Mouse (Mus musculus): ENCODE measurements around the gene Plekhm2.

Gene Plekhm2

GRCm38 (mm10) chr4:141659739-141660138, 5.0 kb downstream of the Plekhm2 start:
- peak; percentile 47 for DNase-seq

- no peak for DNase-seq
Observed at GRCm38 (mm10) chr4:141658846-141659484, 5.7 kb downstream of the Plekhm2 start.

DNA sequence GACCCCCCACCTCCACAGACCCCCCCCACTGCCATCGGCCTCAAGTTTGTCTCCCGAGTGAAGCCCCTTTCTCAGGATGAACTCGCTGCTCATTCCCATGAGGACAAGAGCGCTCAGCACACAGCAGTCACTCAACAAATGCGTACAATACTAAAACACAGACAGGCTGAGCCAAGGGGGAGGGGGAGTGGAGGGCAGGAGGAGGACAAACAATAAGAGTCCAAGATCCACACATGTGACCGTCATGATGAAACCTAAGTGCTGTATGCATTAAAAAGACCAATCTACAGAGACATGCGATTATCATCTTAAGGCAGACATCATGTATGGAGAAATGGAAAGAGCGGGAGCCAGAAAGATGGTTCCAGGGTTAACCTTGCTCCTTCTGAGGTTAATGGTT, 7.8 kb downstream of the Plekhm2 start:
- no peak for DNase-seq

GRCm38 (mm10) chr4:141655908-141656608, 8.6 kb downstream of the Plekhm2 start:
- no peak for DNase-seq

DNA sequence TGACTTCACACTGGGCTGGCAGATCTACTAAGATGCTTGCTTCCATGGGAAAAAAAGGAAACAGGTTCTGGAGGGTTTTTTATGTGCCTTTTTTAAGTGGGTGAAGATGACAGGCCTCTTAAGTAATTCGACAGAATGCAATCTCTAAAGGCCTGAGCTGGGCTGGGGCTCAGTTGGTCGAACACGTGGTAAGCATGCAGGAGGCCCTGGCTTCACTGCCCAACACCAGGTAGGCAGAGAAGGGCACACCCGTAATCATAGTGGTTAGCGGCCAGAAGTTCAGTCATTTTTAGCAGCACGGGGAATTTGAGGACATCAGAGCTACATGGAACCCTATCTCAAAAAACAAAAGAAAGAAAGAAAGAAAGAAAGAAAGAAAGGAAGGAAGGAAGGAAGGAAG, 10.2 kb downstream of the Plekhm2 start:
- DNase-seq = no peak

DNA sequence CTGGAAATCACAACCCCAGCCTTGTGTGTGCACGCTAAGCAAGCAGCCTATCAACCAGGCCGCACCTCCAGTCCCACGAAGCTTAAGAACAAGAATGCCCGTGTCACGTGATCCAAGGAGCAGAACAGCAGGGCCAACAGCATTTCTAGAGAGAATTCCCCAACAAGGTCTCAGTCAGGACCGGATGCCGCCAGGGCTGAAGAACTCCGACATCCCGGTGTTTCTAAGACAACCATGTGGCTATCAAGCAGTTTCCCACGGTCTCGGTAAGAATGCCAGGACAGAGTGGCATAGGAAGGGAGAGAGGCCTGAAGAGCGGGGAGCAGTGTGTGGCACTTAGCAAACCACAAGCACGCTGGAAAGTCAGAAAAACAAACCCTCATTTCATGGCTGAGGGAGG, 10.9 kb downstream of the Plekhm2 start:
- DNase-seq = no peak

DNA sequence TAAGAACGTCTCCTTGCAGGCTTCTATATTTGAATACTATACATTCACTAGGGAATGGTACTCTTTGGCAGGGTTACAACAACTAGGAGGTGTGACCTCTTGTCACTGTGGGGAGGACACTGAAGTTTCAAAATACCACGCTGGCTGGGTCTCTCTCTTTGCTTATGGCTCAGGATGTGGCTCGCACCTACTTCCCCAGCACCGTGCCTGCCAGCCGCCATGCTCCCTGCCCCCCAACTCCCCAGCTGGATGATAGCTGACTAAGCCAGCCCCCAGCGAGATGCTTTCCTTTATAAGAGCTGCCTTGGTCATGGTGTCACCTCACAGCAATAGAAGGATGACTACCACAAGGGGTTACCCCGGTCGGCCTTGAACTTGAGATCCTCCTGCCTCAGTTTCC, 11.7 kb downstream of the Plekhm2 start:
- DNase-seq = no peak

DNA sequence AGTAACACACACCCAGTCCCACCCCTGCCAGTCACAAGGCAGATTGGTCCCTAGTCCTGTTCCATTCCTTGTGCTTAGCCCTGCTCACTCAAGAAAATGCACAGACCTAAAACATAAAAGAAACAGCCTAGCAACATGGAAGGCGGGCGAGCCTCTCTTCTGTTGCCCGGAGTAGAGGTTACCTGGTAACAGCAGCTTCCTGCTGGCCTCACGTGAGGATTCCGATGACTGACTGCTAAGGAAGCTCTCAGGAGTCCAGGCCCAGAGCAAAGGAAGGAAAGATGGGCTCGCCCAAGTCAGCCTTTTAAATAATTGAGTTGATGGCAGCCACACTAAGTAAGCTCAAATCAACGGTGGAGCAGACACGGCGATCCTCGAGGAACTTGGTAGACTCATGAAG, 12.8 kb downstream of the Plekhm2 start:
- DNase-seq = no peak

- no peak for DNase-seq
Observed at GRCm38 (mm10) chr4:141651286-141651685, 13.4 kb downstream of the Plekhm2 start.

DNA sequence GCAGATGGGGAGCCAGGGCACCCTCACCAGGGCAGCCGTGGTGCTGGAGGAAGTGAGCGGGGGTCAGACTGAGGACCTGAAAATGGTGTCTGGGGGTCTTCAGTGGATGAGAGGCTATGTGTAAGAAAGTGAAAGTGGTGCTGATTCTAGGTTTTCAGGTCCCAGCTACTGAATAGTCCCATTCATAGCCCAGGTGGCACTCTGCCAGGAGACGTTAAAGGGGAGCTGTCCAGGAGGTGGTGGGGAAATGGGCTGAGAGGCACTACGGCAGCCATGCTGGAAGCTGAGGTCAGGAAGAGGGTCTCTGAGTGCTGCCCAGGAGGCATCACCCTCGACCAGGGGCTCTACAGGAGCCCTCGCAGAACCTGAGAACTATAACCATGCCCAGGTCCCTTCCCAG, 15.5 kb downstream of the Plekhm2 start:
- DNase-seq = no peak

DNA sequence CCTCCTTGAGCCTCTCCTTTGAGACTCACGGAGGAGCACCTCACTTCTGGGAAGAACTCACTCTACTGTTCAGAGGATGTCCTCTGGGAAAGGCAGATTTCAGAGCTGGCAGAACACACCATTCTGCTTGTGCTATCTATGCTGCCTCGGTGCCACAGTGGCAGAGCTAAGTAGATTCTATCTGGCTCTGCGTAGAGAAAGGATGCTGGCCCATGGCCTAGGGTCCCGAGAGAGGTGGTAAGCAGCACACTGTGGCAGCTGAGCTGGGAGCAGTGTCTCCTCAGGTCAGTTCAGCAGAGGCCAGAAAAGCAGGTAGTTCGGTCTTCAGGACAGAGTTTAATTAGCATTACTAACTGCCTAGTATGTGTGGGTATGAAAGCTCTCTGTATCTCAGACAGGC, 16.4 kb downstream of the Plekhm2 start:
- DNase-seq = no peak

DNA sequence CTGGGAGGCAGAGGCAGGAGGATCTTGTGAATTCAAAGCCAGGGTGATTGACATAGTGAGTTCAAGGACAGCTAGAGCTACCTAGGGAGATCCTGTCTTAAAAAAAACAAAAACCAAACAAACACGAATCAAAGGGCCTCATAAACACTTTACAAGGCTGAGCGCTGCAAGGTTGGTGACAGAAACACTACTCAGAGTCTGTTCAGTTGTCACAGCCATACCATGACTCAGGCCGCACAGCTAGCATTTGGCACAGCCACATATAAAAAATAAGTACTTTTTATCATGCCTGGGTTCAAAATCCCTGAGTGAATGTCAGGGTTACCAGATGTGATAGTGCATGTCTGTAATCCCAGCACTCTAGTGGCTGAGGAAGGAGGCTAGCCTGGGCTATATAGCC, 17.5 kb downstream of the Plekhm2 start:
- DNase-seq = no peak

DNA sequence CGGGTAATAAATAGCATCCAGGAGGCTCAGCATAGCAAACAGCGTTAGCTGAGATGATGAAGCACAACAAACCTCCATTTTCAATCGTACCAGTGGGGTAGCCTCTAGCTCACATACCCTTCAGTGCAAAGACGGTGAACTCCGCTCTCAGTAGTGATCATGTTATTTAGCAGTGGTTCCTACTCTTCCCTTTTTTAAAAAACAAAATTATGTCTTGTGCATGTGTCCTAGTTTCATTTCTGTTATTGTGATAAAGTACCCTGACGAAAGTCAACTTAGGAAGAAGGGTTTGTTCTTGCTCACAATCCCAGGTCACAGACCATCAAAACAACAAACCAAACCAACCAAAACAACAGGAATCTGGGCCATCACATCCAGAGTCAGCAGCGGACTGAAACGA, 18.7 kb downstream of the Plekhm2 start:
- DNase-seq = no peak

GRCm38 (mm10) chr4:141643118-141643855, 21.4 kb downstream of the Plekhm2 start:
- DNase-seq = peak; percentile 85

- DNase-seq = no peak
Observed at GRCm38 (mm10) chr4:141641961-141642811, 22.5 kb downstream of the Plekhm2 start.

GRCm38 (mm10) chr4:141641353-141641771, 23.3 kb downstream of the Plekhm2 start:
- peak; percentile 44 for DNase-seq

DNA sequence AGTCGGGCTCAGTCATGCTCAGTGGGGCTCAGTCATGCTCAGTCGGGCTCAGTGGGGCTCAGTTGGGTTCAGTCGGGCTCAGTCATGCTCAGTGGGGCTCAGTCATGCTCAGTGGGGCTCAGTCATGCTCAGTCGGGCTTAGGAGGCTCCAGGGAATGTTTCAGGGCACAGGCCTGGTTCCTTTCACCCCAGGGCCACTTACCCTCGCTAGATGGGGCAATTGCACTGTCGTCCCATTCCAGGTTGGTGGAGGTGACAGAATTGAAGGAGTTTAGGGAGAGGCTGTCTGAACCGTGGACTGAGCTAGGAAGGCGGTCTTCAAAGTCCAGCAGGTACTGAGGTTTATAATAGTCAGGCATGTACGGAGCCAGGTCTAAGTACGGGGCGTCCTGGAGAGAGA, 25.2 kb downstream of the Plekhm2 start:
- DNase-seq = no peak

DNA sequence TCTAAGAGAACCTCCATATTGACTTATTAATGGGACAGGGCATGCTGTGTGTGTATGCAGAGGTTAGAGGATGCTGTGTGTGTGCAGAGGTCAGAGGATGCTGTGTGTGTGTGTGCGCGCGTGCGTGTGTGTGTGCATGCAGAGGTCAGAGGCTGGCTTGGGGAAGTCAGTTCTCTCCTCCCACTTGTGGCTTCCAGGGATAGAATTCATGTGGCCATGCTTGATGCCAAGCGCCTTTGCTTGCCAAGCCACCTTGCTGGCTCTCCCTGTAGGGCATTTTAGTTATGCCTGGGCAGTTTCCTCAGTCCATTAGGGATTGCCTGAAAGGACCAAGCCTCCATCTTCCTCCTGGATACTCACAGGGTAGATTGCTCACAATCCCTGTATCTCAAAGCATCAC, 28.0 kb downstream of the Plekhm2 start:
- no peak for DNase-seq

- DNase-seq = no peak
Observed at GRCm38 (mm10) chr4:141635991-141636390, 28.7 kb downstream of the Plekhm2 start.

DNA sequence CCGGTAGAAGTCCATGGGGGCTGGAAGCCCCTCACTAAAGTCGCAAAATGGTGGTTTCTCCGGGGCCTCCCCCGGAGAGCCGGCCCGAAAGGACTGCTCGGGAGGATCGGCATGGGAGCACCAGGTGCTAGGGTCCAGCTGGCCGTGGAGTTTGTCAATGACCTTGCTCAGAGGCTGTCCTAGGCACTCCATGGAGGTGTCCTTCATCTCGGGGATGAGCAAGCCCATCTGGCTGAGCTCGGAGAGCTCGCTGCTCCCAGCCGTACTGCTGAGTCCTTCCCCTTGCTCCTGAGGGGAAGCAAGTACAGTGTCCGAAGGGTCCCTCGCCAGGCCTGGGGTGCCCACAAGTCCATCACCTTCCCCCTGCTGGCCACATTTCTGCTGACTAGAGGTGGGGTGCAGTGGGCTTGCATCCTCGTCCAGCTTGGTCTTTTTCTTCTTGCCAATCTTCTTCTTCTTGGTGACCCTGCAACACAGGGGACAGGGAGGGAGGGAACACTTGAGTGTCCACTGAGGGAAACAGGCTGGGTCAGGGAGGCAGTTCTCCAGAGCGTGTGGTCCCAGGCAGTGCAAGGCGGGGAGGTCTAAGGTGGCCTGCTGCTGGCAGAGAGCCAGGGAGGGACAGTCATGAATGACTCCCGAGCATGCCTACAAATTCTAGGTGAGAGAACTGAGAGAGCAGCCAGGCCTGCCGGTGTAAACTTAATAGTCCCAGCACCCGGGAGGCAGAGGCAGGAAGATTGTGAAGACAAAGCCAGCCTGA, 32.4 kb downstream of the Plekhm2 start:
- peak; percentile 69 for DNase-seq

DNA sequence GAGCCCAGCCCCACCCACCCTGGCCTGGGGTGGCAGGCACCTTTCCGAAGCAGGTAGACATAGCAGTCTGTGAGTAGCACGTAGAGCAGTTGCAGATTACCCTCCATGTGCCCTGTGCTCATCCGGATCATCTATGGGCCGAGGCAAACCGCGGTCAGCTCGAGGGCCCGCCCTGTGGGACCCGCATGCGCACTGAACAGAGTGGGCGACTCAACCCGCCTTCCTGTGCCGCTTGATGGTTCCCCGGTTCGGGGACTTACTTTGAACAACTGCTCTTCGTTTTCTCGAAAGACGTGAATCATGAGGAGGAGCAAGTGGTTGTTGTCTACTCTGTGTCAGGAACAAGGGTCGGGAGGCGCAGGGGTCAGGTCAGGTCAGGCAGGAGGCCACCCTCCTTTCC, 33.4 kb downstream of the Plekhm2 start:
- no peak for DNase-seq

DNA sequence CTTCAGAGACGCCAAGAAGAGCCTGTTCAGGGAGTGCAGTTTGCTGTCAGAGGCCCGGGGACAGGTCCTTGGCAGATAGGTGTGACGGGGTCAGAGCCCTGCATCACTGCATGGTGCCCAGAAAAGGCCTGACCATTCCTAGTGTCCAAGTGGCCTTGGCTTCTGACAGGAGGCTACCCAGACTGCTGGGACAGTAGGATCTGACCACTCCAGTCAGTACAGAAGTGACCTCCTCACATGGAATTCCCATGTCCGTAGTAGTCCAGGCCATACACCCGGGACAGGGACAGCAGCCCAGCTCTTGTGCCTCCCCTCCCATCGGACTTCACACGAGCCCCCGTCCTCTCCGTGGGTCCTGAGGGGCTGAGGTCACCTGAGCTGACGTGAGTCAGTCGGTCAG, 34.7 kb downstream of the Plekhm2 start:
- DNase-seq = no peak

Measured in kidney, postnatal 10 days (tissue).